Mouse (Mus musculus) hematopoietic stem cell, adult 5-6 weeks (primary cell): Measurements from ENCODE around the gene Ankrd9. TPM values are rescaled to one million over a fixed set of nuclear protein-coding genes. Genes with fewer than 3 reads are reported as not detected.

Experiments
- ATAC-seq, 2 experiments: fragments of 125-278 bp in 1 of 2; replicated peaks in 1 of 2; 2 replicates each; pipeline ENCODE4 v1.8.0; 2016 to 2017; ENCODE audit warnings: inconsistent platforms in 2 of 2, mild to moderate bottlenecking in 2 of 2, moderate number of reproducible peaks in 2 of 2, low read depth in 1 of 2, moderate TSS enrichment in 1 of 2; ENCODE audit not compliant: low FRiP score in 2 of 2, poor library complexity in 2 of 2, severe bottlenecking in 2 of 2, insufficient read depth in 1 of 2, low TSS enrichment in 1 of 2
- total RNA-seq: library from RNA; stranded (forward); fragments of 172-1452, 232-1000 nt; gene quantifications from 2 replicates; pipeline ENCODE4 v1.2.3, GENCODE M21; 2017

The Ankrd9 gene
- total RNA-seq, 1 experiment from 2014 or later: 4.2 TPM

GRCm38 (mm10) chr12:110946216-110946615, 32.6 kb downstream of the Ankrd9 start:
- ATAC-seq: no peak

- ATAC-seq: no peak
Observed at GRCm38 (mm10) chr12:110940869-110941268, 38.0 kb downstream of the Ankrd9 start.

GRCm38 (mm10) chr12:110939385-110939784, 39.5 kb downstream of the Ankrd9 start:
- no peak for ATAC-seq

DNA sequence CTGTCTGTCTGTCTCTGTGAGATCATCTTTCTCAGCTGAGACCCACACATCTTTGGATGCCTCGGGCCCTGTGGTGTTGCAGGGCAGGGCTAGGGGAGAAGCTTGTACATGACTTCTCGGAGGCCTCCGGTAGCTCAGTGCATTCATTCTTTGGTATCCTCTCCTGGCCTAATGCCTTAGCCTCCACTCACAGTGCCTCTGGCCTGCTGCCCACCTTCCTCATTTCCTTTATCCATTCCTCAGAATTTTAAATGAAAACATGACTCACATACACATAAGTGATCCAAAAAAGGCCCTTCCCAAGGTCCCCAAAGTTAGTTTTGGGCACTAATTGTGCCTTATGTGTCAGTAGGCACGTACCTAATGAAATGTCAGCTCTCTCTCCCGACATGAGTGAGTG, 41.3 kb downstream of the Ankrd9 start:
- no peak for ATAC-seq

DNA sequence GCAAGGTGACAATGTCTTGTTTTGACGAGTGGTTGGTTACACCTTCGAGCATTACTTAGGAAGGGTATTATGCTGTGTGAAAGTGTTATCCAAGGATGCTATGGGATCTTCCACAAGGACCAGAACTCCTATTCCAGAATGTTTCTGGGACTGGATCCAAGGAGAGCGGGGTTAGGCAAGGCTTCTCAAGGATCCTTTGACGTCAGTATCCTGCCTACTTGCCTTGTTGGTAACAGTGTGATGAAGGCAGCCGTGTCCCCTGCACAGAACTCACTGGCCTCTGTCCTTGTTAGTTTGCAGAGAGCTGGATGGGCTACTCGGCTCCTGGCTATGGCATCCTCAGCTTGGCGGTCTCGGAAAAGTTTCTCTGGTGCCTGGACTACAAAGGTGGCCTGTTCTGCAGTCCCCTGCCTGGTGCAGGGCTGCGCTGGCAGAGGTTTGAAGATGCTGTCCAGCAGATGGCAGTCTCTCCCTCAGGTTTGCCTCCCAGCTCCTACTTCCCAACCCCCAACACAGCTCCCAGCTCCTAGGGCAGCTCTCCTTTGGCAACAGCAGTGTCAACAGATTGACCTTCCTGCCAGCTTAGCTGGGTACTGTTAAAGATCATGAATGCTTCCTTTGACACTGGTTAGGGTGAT, 42.7 kb downstream of the Ankrd9 start:
- ATAC-seq: peak; percentile 89 to 90

- ATAC-seq: no peak
Observed at GRCm38 (mm10) chr12:110932820-110933219, 46.0 kb downstream of the Ankrd9 start.

Other genes with a start within 250 kb of the Ankrd9 start
- 37.6 and 43.4 TPM in 2 replicates for gene Wdr20, start 241.1 kb downstream of the Ankrd9 start, total RNA-seq
- gene Mok, start 138.1 kb downstream of the Ankrd9 start, total RNA-seq: 0.25 and 0.31 TPM in 2 replicates
- gene Zfp839, start 128.8 kb downstream of the Ankrd9 start, total RNA-seq: 8.2 and 10.3 TPM in 2 replicates
- 53.8 and 73.5 TPM in 2 replicates for gene Cinp, start 89.9 kb downstream of the Ankrd9 start, total RNA-seq
- 3.8 and 6.1 TPM in 2 replicates for gene Tecpr2, start 89.8 kb downstream of the Ankrd9 start, total RNA-seq
- gene Rcor1, start 60.3 kb upstream of the Ankrd9 start, total RNA-seq: 32.0 and 47.7 TPM in 2 replicates
- gene Traf3, start 187.3 kb upstream of the Ankrd9 start, total RNA-seq: 18.8 and 22.2 TPM in 2 replicates
- not detected in 2 replicates for gene 4930595D18Rik, start 205.5 kb upstream of the Ankrd9 start, total RNA-seq